Mouse (Mus musculus) heart, postnatal 25 days (tissue): ENCODE data around the gene Cdkn2a. TPM values are rescaled to one million over a fixed set of nuclear protein-coding genes. Genes with fewer than 3 reads are reported as not detected.

Experiments used
- DNase-seq: peaks from one replicate; pipeline ENCODE4 v3.0.0; 2022; ENCODE audit warnings: low spot score
- intact Hi-C: fragments of 180-260 bp; cut with DNase I; formaldehyde crosslinking; loops from one replicate; pipeline ENCODE4 v1.15.1; 2025
- total RNA-seq, 2 experiments: library from RNA; stranded (reverse); gene quantifications; 2 replicates each; pipeline ENCODE4 v1.2.3; 2021

Cdkn2a gene
- total RNA-seq, result not detected

GRCm38 (mm10) chr4:89294486-89295440 is at the start of gene Cdkn2a:
Cdkn2a (minus strand) TSS chr4:89294653.
- DNase-seq, result peak; percentile 35
- intact Hi-C loops, result loop anchor here (1.0 to 5.0 kb wide), 2 partner anchors 16 to 228 kb away; no protein-coding TSS in a partner anchor

DNA sequence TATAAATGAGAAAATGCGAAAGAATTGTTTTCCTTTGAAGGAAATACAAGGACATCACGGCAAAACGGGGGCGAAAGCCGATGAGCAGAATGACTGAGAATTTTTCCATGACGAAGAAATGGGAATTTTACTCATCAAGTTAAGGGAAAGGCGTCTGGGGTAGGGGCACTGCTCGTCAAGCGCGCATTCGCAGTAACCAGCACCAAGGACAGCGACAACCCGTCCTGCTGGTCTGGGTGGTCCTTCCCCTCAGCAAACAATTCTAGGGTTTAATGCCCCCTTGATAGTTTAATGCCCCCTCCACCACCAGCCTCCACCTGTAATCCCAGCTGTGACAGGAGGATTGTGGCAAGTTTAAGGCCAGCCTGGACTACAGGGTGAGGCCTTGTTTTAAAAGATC is 19.0 kb upstream of the Cdkn2a start:
- intact Hi-C loops, result no loop called here
- DNase-seq, result no peak

GRCm38 (mm10) chr4:89310491-89311254 is 16.2 kb upstream of the Cdkn2a start, which contains the start of gene Cdkn2b:
Cdkn2b (minus strand) TSS chr4:89311039.
- peak; percentile 83 for DNase-seq
- intact Hi-C loops, result loop anchor here (1.0 kb wide), 1 partner anchor 15 kb away; no protein-coding TSS in a partner anchor

DNA sequence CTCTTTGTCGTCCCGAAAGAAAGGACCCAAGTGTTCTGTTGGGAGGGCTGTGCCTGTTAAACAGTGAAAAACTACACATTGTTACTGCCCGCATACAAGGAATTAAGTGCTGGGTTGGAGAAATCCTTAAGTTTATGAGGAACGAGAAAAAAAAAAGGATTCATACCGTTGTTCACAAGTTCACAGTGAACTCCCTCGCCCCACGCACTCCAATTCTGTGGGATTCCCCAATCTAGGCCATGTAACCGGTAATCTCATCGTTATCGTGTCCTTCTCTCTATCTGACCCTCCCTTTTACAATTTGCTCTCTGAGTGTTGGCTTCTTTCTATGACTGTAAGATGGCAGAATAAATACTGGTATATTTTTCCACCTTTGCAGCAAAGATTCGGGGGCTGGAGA is 15.5 kb upstream of the Cdkn2a start:
- DNase-seq, result no peak
- intact Hi-C loops, result loop anchor here (1.0 kb wide), 1 partner anchor 15 kb away; no protein-coding TSS in a partner anchor

DNA sequence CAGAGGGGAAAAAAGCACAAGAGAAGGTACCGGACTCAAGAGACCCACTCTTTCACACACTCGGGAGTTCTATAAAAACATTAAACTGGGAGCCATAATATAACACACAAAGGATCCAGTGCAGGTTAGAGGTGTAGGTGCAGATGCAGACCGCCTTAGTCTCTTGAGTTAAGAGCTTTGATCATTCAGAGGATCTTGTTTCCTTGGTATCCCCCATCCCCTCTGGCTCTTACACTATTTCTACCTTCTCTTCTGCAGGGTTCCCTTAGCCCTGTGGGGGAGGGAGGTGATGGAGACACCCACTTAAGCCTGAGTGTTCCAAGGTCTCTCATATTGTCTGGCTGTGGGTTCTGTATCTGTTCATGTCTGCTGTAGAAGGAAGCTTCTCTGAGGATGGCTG is 13.5 kb upstream of the Cdkn2a start:
- intact Hi-C loops, result no loop called here
- DNase-seq, result no peak

DNA sequence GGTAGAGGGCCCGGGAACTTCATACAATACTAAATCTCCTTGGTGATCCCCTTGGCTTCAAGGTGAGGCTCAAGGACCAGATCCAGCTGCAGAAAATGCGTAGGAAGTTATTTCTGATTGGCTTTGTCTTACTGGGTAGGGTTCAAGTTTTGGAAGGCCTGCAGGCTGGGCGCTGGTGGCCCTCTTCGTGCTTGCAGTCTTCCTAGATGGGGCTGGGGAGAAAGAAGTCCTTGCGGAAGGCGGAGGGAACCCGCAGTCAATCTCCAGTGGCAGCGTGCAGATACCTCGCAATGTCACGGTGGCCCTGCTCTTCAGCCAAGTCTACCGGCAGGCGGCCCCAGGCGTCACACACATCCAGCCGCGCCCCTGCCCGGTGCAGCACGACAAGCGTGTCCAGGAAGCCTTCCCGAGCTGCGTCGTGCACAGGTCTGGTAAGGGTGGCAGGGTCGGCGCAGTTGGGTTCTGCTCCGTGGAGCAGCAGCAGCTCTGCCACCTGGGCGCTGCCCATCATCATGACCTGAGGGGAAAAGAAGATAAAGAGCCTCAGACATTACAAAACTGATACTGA is 12.4 kb upstream of the Cdkn2a start:
- DNase-seq, result no peak
- intact Hi-C loops, result no loop called here

GRCm38 (mm10) chr4:89305691-89306090 is 11.2 kb upstream of the Cdkn2a start:
- intact Hi-C loops, result no loop called here
- no peak for DNase-seq

GRCm38 (mm10) chr4:89303281-89303995 is 9.0 kb upstream of the Cdkn2a start:
- intact Hi-C loops, result no loop called here
- DNase-seq, result no peak

DNA sequence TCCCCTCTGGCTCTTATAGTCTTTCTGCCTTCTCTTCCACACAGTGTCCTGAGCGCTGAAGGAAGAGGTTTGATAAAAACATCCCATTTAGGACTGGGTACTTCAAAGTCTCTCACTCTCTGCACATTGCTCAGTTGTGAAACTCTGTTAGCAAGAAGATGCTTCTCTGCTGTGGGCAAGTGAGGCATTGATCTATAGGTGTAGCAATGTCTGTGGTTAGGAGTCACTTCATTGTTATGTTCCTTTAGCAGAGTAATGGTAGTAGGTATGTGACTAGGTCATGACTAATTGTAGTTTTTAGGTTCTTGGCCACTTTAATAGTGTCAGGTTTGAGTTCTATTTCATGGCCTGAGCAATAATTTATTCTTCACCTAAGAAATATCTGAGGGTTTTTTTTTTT is 7.7 kb upstream of the Cdkn2a start:
- intact Hi-C loops, result no loop called here
- no peak for DNase-seq

DNA sequence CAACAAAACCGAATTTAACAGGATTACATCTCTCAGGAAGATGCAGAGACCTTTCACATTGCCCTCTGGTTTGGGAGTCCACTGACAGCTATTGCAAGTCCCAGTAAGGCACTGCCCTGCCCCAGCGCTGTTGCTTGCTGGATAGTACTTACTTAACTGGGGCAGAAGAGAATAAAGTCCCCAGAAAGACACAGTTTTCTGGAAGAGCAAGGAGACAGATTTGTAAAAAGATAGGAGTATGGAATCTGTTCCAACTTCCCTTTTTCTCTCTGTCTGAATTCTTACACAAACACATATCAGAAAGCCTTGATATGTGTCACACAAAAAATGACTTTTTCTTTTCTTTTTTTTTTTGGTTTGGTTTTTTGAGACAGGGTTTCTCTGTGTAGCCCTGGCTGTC is 5.3 kb upstream of the Cdkn2a start:
- DNase-seq, result no peak
- intact Hi-C loops, result no loop called here

GRCm38 (mm10) chr4:89295441-89296220 is 1.2 kb upstream of the Cdkn2a start:
- intact Hi-C loops, result loop anchor here (1.0 kb wide), 1 partner anchor 15 kb away; no protein-coding TSS in a partner anchor
- DNase-seq, result no peak

- no peak for DNase-seq
- intact Hi-C loops, result loop anchor here (5.0 kb wide), 1 partner anchor 228 kb away; no protein-coding TSS in a partner anchor
Observed at GRCm38 (mm10) chr4:89294091-89294485, 365 bp downstream of the Cdkn2a start.

GRCm38 (mm10) chr4:89293516-89293915 is 937 bp downstream of the Cdkn2a start:
- no peak for DNase-seq
- intact Hi-C loops, result loop anchor here (5.0 kb wide), 1 partner anchor 229 kb away; no protein-coding TSS in a partner anchor

GRCm38 (mm10) chr4:89289028-89289427 is 5.4 kb downstream of the Cdkn2a start:
- no peak for DNase-seq
- intact Hi-C loops, result loop anchor here (5.0 kb wide), 1 partner anchor 142 kb away; no protein-coding TSS in a partner anchor

DNA sequence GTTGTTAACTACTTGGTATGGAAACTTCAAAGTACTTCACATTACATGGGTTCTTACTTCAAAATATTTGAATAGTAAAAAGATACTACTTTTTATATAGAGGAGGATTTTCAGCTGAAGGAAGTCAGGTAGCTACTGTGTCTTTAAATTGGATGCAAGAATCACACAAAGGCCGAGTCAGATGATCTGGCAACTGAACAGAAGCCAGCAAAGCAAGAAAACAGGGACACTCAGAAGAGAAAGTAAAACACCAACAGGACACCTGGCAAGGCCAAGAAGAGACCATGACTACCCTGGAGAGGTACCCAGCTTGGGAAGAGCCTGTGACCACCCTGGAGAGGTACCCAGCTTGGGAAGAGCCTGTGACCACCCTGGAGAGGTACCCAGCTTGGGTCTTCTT is 7.9 kb downstream of the Cdkn2a start:
- intact Hi-C loops, result loop anchor here (5.0 kb wide), 1 partner anchor 139 kb away; no protein-coding TSS in a partner anchor
- no peak for DNase-seq

- intact Hi-C loops, result loop anchor here (5.0 kb wide), 1 partner anchor 138 kb away; no protein-coding TSS in a partner anchor
- DNase-seq, result no peak
Observed at GRCm38 (mm10) chr4:89285688-89286087, 8.8 kb downstream of the Cdkn2a start.

DNA sequence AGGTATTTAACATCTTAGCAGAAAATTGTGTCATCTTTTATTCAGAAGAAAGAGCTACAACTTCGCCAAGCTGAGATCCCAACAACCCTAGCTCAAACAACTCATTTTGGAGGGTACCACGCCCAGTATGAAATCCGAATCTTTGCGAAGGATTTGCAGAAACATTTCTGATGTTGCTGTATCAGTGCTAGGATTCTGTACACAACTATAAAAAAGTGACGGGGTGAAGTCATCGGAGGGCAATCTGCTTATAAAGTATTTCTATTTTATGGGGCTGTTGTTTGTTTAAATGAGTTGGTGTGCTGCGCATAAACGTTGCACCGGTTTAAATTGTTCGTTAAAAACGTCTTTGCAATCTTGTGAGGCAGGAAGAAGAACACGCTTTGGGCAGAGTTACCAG is 11.8 kb downstream of the Cdkn2a start:
- no peak for DNase-seq
- intact Hi-C loops, result no loop called here

DNA sequence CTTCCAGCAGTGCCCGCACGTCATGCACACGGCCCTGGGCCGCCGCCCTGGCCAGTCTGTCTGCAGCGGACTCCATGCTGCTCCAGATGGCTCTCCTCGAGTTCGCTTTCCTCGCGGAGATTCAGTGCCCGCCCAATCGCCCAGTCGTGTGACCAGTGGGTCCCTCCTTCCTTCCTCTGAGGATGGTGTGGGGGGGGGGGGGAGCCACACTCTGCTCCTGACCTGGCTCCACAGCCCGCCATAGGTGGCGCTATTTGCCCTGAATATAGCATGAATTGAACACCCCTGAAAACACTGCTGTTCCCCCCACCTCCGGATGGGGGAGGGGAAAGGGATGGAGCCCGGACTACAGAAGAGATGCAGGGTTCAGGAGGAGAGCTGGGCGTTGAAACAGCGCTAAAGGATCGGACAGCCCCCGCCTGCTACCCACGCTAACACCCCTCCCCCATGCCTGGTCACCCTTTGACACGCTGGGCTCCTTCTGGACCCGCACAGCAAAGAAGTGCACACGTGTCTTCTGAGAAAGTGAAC is 12.4 kb downstream of the Cdkn2a start:
- DNase-seq, result no peak
- intact Hi-C loops, result no loop called here
